Mouse (Mus musculus) ES-Bruce4 (cell line): ENCODE measurements around the gene Mapk1ip1. TPM values are rescaled to one million over a fixed set of nuclear protein-coding genes. Genes with fewer than 3 reads are reported as not detected.

Source experiments
- H3K27ac ChIP-seq: 2 replicates; pipeline ENCODE4 v1.5.1; 2012; ENCODE audit warnings: low read length, inconsistent platforms; ENCODE audit not compliant: insufficient read depth
- H3K27me3 ChIP-seq: 2 replicates; pipeline ENCODE4 v1.6.1; 2012; ENCODE audit warnings: mild to moderate bottlenecking, low read length, inconsistent platforms; ENCODE audit not compliant: control insufficient read depth, poor library complexity, insufficient read depth, severe bottlenecking
- H3K36me3 ChIP-seq: 2 replicates; pipeline ENCODE4 v1.6.1; 2012; ENCODE audit warnings: inconsistent platforms, mild to moderate bottlenecking, low read length, moderate library complexity; ENCODE audit not compliant: control insufficient read depth, poor library complexity, insufficient read depth, severe bottlenecking
- H3K4me1 ChIP-seq: one replicate; pipeline ENCODE4 v1.8.1; 2011; ENCODE audit warnings: low read length; ENCODE audit not compliant: control insufficient read depth, insufficient read depth
- H3K4me3 ChIP-seq: 2 replicates; pipeline ENCODE4 v1.5.1; 2011; ENCODE audit warnings: low read depth, mild to moderate bottlenecking, low read length
- H3K9ac ChIP-seq: 2 replicates; pipeline ENCODE4 v1.6.1; 2012; ENCODE audit warnings: low read depth, mild to moderate bottlenecking, inconsistent platforms; ENCODE audit not compliant: poor library complexity, severe bottlenecking
- H3K9me3 ChIP-seq: replicated peaks from 2 replicates; pipeline ENCODE4 v1.6.1; 2012; ENCODE audit warnings: mild to moderate bottlenecking, low read length, inconsistent platforms; ENCODE audit not compliant: control insufficient read depth, poor library complexity, insufficient read depth, severe bottlenecking
- CTCF ChIP-seq: IDR thresholded peaks from one replicate; pipeline ENCODE4 v1.8.1; 2011; ENCODE audit warnings: low read depth, low read length
- EP300 ChIP-seq: IDR thresholded peaks from 2 replicates; pipeline ENCODE4 v1.6.1; 2011; ENCODE audit warnings: low read depth, low read length; ENCODE audit not compliant: insufficient read depth
- POLR2A ChIP-seq: IDR thresholded peaks from one replicate; pipeline ENCODE4 v1.8.1; 2011; ENCODE audit warnings: low read length; ENCODE audit not compliant: insufficient read depth
- polyA plus RNA-seq: library from polyadenylated mRNA; stranded (reverse); fragments of >200 nt; gene quantifications from 2 replicates; pipeline ENCODE4 v1.2.4, GENCODE M21; 2011; ENCODE audit warnings: low read depth; ENCODE audit not compliant: missing spikeins, insufficient read depth, insufficient read length

Gene Mapk1ip1
- polyA plus RNA-seq, 1 experiment, result 22.9 TPM

- H3K27ac ChIP-seq, result no peak overlapping the region
- no peak for TF ChIP-seq CTCF
- TF ChIP-seq EP300, result no peak
- no peak for TF ChIP-seq POLR2A
- no peak overlapping the region for H3K4me3 ChIP-seq
- H3K36me3 ChIP-seq, result peaks cover 51% of the 10 kb centered on the region
- H3K9me3 ChIP-seq, result no peaks in the 10 kb centered on the region
- no peaks in the 10 kb centered on the region for H3K27me3 ChIP-seq
- no peak overlapping the region for H3K9ac ChIP-seq
- H3K4me1 ChIP-seq, result no peaks in the 10 kb centered on the region
These were observed 22.2 kb upstream of the Mapk1ip1 start for GRCm38 (mm10) chr7:138868316-138868715.

- Histone ChIP-seq H3K27me3 (no peaks in the 10 kb centered on the region), H3K36me3 (peaks cover 47% of the 10 kb centered on the region)
These were observed 21.2 kb upstream of the Mapk1ip1 start for GRCm38 (mm10) chr7:138867286-138867685.

GRCm38 (mm10) chr7:138864776-138865175 is 18.7 kb upstream of the Mapk1ip1 start:
- H3K4me1 ChIP-seq, result peaks cover 2% of the 10 kb centered on the region
- peak overlapping the region; percentile 11; the same call in 1 of the 2 replicates for H3K27ac ChIP-seq
- no peak overlapping the region for H3K4me3 ChIP-seq
- H3K9ac ChIP-seq, result no peak overlapping the region
- no peaks in the 10 kb centered on the region for H3K27me3 ChIP-seq
- no peaks in the 10 kb centered on the region for H3K9me3 ChIP-seq
- TF ChIP-seq EP300, result no peak
- no peak for TF ChIP-seq CTCF
- TF ChIP-seq POLR2A, result no peak
- H3K36me3 ChIP-seq, result peaks cover 28% of the 10 kb centered on the region

More at GRCm38 (mm10) chr7:138867286-138867685, 21.2 kb upstream of the Mapk1ip1 start:
- no peak for TF ChIP-seq POLR2A
- no peak for TF ChIP-seq EP300
- TF ChIP-seq CTCF, result no peak
- no peaks in the 10 kb centered on the region for H3K9me3 ChIP-seq
- H3K9ac ChIP-seq, result no peak overlapping the region
- H3K27ac ChIP-seq, result no peak overlapping the region
- H3K4me1 ChIP-seq, result no peaks in the 10 kb centered on the region
- H3K4me3 ChIP-seq, result no peak overlapping the region

- Histone ChIP-seq H3K9me3 (no peaks in the 10 kb centered on the region), H3K9ac (no peak overlapping the region), H3K27ac (peak overlapping the region; percentile 5; the same call in 1 of the 2 replicates), H3K36me3 (peaks cover 26% of the 10 kb centered on the region), H3K4me1 (peaks cover 2% of the 10 kb centered on the region), H3K4me3 (no peak overlapping the region), H3K27me3 (no peaks in the 10 kb centered on the region)
- TF ChIP-seq EP300 (no peak), POLR2A (no peak), CTCF (no peak)
These were observed 18.0 kb upstream of the Mapk1ip1 start for GRCm38 (mm10) chr7:138863950-138864572.

DNA sequence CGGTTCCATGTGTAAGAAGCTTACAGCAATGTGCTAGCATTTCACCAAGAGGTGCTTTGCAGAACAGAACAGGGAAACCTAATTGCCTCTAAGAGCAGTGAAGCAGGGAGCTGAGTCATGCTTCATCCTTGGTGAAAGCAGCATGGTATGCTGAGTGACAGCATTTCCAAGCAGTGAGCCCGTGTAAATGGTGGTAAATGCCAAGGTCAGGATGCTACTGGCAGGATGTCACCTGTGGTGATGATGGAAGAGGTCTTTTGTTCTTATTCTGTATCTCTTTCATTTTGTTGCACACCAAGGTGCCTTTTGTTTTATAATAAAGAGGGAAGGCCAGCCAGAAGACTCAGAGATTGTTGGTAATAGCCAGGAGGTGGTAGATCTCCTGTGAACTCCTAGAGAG is 10.6 kb upstream of the Mapk1ip1 start:
- Histone ChIP-seq H3K27ac (peak overlapping the region; percentile 95), H3K9ac (no peak overlapping the region), H3K4me1 (peaks cover 10% of the 10 kb centered on the region), H3K4me3 (no peak overlapping the region), H3K9me3 (no peaks in the 10 kb centered on the region), H3K36me3 (peaks cover 26% of the 10 kb centered on the region), H3K27me3 (no peaks in the 10 kb centered on the region)
- TF ChIP-seq CTCF (no peak), POLR2A (no peak), EP300 (peak; percentile 85)

DNA sequence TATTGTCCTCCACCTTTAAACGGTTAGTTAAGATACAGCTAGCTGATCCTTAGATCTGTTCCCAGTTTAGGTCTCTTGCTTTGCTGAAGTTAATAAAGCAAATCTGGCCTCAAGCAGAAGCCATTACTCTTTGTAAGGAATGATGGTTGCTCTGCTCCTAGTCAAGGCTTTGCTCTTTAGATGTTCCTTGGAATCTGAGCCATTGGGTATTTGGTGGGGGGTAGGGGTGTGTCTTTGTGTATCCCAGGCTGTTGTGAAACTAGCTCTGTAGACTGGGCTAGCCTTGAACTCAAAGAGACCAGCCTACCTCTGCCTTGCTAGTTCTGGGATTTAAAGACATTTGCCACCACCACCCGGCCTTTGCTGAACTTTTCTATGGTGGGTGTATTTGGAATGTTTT is 8.1 kb upstream of the Mapk1ip1 start:
- no peaks in the 10 kb centered on the region for H3K9me3 ChIP-seq
- H3K9ac ChIP-seq, result no peak overlapping the region
- no peaks in the 10 kb centered on the region for H3K27me3 ChIP-seq
- H3K27ac ChIP-seq, result peak overlapping the region; percentile 51
- no peak overlapping the region for H3K4me3 ChIP-seq
- H3K4me1 ChIP-seq, result peaks cover 8% of the 10 kb centered on the region
- H3K36me3 ChIP-seq, result peaks cover 24% of the 10 kb centered on the region
- TF ChIP-seq EP300 (no peak), POLR2A (no peak), CTCF (no peak)
